Mouse (Mus musculus) gastrocnemius, adult 2 months (tissue): ENCODE results near the gene Arhgef17. TPM values are rescaled to one million over a fixed set of nuclear protein-coding genes. Genes with fewer than 3 reads are reported as not detected.
A peak's percentile ranks its signal among the peaks of the same experiment; 100 is the strongest.

Experiments used
- DNase-seq: peaks from one replicate; pipeline ENCODE4 v3.0.0; 2022
- H3K27ac ChIP-seq: fragments of 200-600 bp; 2 replicates; pipeline ENCODE4 v1.8.1; 2022; ENCODE audit warnings: mild to moderate bottlenecking
- H3K4me3 ChIP-seq: fragments of 200-600 bp; 2 replicates; pipeline ENCODE4 v1.8.1; 2022; ENCODE audit warnings: mild to moderate bottlenecking, moderate library complexity
- CTCF ChIP-seq: fragments of 200-600 bp; IDR thresholded peaks from 2 replicates; pipeline ENCODE4 v1.8.1; 2022; ENCODE audit warnings: antibody characterized with exemption, mild to moderate bottlenecking, moderate library complexity
- intact Hi-C: fragments of 180-260 bp; cut with DNase I; formaldehyde crosslinking; loops from one replicate; pipeline ENCODE4 v1.15.1; 2025
- total RNA-seq, 2 experiments: library from RNA; stranded (reverse); gene quantifications; 2 replicates each; pipeline ENCODE4 v1.2.3; 2021

The Arhgef17 gene
- total RNA-seq, 2 experiments from 2014 or later: 20.9 to 33.3 TPM

GRCm38 (mm10) chr7:100933520-100933919 lies 1.6 kb upstream of the Arhgef17 start:
- H3K4me3 ChIP-seq: no peak overlapping the region

GRCm38 (mm10) chr7:100932481-100933007 lies 637 bp upstream of the Arhgef17 start:
- TF ChIP-seq CTCF: peak; percentile 86
- Histone ChIP-seq H3K4me3 (peak overlapping the region; percentile 73), H3K27ac (peak overlapping the region; percentile 96)
- intact Hi-C loops: loop anchor here (1.0 kb wide), 1 partner anchor 25 kb away; no protein-coding TSS in a partner anchor
- DNase-seq: peak; percentile 91

More at GRCm38 (mm10) chr7:100933520-100933919, 1.6 kb upstream of the Arhgef17 start:
- DNase-seq: peak; percentile 62
- intact Hi-C loops: no loop called here
- TF ChIP-seq CTCF: no peak
- H3K27ac ChIP-seq: no peak overlapping the region

- H3K27ac ChIP-seq: peak overlapping the region; percentile 96
- no peak for TF ChIP-seq CTCF
- peak overlapping the region; percentile 73 for H3K4me3 ChIP-seq
- intact Hi-C loops: no loop called here
- peak; percentile 82 for DNase-seq
Measured at GRCm38 (mm10) chr7:100931316-100931925, 486 bp downstream of the Arhgef17 start.

- intact Hi-C loops: no loop called here
- DNase-seq: peak; percentile 76
- H3K4me3 ChIP-seq: peak overlapping the region; percentile 73
- no peak for TF ChIP-seq CTCF
- H3K27ac ChIP-seq: peak overlapping the region; percentile 96
Measured at GRCm38 (mm10) chr7:100930619-100931315, 1.1 kb downstream of the Arhgef17 start.

- Histone ChIP-seq H3K27ac (peak overlapping the region; percentile 96), H3K4me3 (peak overlapping the region; percentile 73)
- DNase-seq: no peak
- TF ChIP-seq CTCF: no peak
- intact Hi-C loops: no loop called here
Measured at GRCm38 (mm10) chr7:100929639-100930303, 2.1 kb downstream of the Arhgef17 start.

- no peak for TF ChIP-seq CTCF
Measured at GRCm38 (mm10) chr7:100928456-100928855, 3.5 kb downstream of the Arhgef17 start.

GRCm38 (mm10) chr7:100927287-100928000 lies 4.5 kb downstream of the Arhgef17 start:
- peak; percentile 82 for DNase-seq
- Histone ChIP-seq H3K4me3 (peak overlapping the region; percentile 73), H3K27ac (peak overlapping the region; percentile 96)
- intact Hi-C loops: no loop called here
- TF ChIP-seq CTCF: no peak

More at GRCm38 (mm10) chr7:100928456-100928855, 3.5 kb downstream of the Arhgef17 start:
- Histone ChIP-seq H3K27ac (peak overlapping the region; percentile 96), H3K4me3 (peak overlapping the region; percentile 73)
- intact Hi-C loops: no loop called here
- no peak for DNase-seq

- peak; percentile 52 for DNase-seq
- TF ChIP-seq CTCF: no peak
- Histone ChIP-seq H3K27ac (peak overlapping the region; percentile 96), H3K4me3 (peak overlapping the region; percentile 73)
- intact Hi-C loops: no loop called here
Measured at GRCm38 (mm10) chr7:100926311-100926923, 5.5 kb downstream of the Arhgef17 start.

GRCm38 (mm10) chr7:100924674-100925445 lies 7.0 kb downstream of the Arhgef17 start:
- no peak for TF ChIP-seq CTCF
- H3K27ac ChIP-seq: peak overlapping the region; percentile 96
- H3K4me3 ChIP-seq: peak overlapping the region; percentile 73
- DNase-seq: peak; percentile 30
- intact Hi-C loops: no loop called here

GRCm38 (mm10) chr7:100924200-100924599 lies 7.7 kb downstream of the Arhgef17 start:
- peak; percentile 8 for DNase-seq
- intact Hi-C loops: no loop called here
- H3K4me3 ChIP-seq: peak overlapping the region; percentile 73
- H3K27ac ChIP-seq: peak overlapping the region; percentile 96
- no peak for TF ChIP-seq CTCF

GRCm38 (mm10) chr7:100922907-100923306 lies 9.0 kb downstream of the Arhgef17 start:
- peak; percentile 41 for DNase-seq
- H3K27ac ChIP-seq: peak overlapping the region; percentile 96
- intact Hi-C loops: no loop called here
- peak overlapping the region; percentile 73 for H3K4me3 ChIP-seq
- TF ChIP-seq CTCF: no peak
